Mouse (Mus musculus) retina, postnatal 1 day (tissue): Measurements from ENCODE around the gene Lrrc71.

Experiments used
- DNase-seq: peaks from one replicate; pipeline ENCODE4 v3.0.0-alpha.2; 2012

Lrrc71 gene

GRCm38 (mm10) chr3:87748431-87748830, at the start of gene Lrrc71:
Gene Lrrc71, minus strand, starts transcription at chr3:87748625.
- DNase-seq: peak; percentile 87

GRCm38 (mm10) chr3:87796736-87797334, 48.4 kb upstream of the Lrrc71 start, which contains the start of gene Insrr:
Gene Insrr, plus strand, starts transcription at chr3:87796951.
- no peak for DNase-seq

GRCm38 (mm10) chr3:87795336-87796277, 47.2 kb upstream of the Lrrc71 start:
- peak; percentile 78 for DNase-seq

GRCm38 (mm10) chr3:87794922-87795325, 46.5 kb upstream of the Lrrc71 start, which contains the start of gene Ntrk1:
Gene Ntrk1, minus strand, starts transcription at chr3:87795162.
- peak; percentile 68 for DNase-seq

GRCm38 (mm10) chr3:87789768-87790167, 41.3 kb upstream of the Lrrc71 start:
- no peak for DNase-seq

GRCm38 (mm10) chr3:87789248-87789647, 40.8 kb upstream of the Lrrc71 start:
- no peak for DNase-seq

GRCm38 (mm10) chr3:87785626-87786214, 37.3 kb upstream of the Lrrc71 start:
- no peak for DNase-seq

GRCm38 (mm10) chr3:87785156-87785555, 36.7 kb upstream of the Lrrc71 start:
- DNase-seq: no peak

GRCm38 (mm10) chr3:87783282-87784023, 35.0 kb upstream of the Lrrc71 start:
- no peak for DNase-seq

GRCm38 (mm10) chr3:87779086-87779485, 30.7 kb upstream of the Lrrc71 start:
- peak; percentile 46 for DNase-seq

GRCm38 (mm10) chr3:87778283-87778682, 29.9 kb upstream of the Lrrc71 start:
- DNase-seq: peak; percentile 31

- DNase-seq: no peak
These were observed 22.7 kb upstream of the Lrrc71 start for GRCm38 (mm10) chr3:87771088-87771487.

- peak; percentile 75 for DNase-seq
These were observed 21.9 kb upstream of the Lrrc71 start for GRCm38 (mm10) chr3:87770280-87770679.

- DNase-seq: no peak
These were observed 21.1 kb upstream of the Lrrc71 start for GRCm38 (mm10) chr3:87769506-87769905.

- DNase-seq: peak; percentile 85
These were observed 20.4 kb upstream of the Lrrc71 start for GRCm38 (mm10) chr3:87768844-87769243.

- no peak for DNase-seq
These were observed 20.0 kb upstream of the Lrrc71 start for GRCm38 (mm10) chr3:87768431-87768830.

GRCm38 (mm10) chr3:87767764-87768163, 19.3 kb upstream of the Lrrc71 start:
- no peak for DNase-seq

GRCm38 (mm10) chr3:87766284-87766667, 17.9 kb upstream of the Lrrc71 start:
- no peak for DNase-seq

GRCm38 (mm10) chr3:87765631-87766283, 17.3 kb upstream of the Lrrc71 start:
- no peak for DNase-seq

- DNase-seq: no peak
These were observed 16.7 kb upstream of the Lrrc71 start for GRCm38 (mm10) chr3:87765091-87765490.

GRCm38 (mm10) chr3:87764506-87764905, 16.1 kb upstream of the Lrrc71 start:
- no peak for DNase-seq

GRCm38 (mm10) chr3:87763683-87764289, 15.4 kb upstream of the Lrrc71 start:
- DNase-seq: peak; percentile 34
